Mouse (Mus musculus): ENCODE measurements at regions not wholly inside any gene's neighbourhood (a gene's known extent, or its start where the extent isn't known, plus 50 kb on each side); places are given as distances from the start of the nearest gene placed in this dataset.
"Not testable (repeated sequence)": the region's sequence is repeated elsewhere in the genome, so short reads cannot be mapped to it uniquely, and the experiment has no call there.

DNA sequence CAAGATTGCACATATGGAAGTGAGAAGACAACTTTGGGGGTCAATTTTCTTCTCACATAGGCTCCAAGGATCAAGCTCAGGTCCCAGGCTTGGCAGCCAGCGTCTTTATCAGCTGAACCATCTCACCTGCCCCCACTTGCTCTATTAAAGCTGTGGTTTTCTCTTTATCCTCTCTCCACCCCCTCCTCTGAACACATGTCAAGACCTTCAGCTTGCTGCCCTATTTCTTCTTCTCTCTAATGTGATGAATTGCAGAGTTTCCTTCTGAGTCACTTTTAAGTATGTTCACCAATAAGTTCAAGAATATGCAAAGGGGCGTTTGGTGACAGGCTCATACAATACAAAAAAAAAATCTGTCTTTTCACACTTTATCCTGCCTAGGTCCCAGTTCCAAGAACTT is 128.8 kb downstream of the Sptssa start:
- Histone ChIP-seq H3K9me3 (replicated peaks) (peaks cover 17% of the 10 kb centered on the region), H3K4me1 (ENCODE audit: insufficient read depth, low read depth, low read length) (no peaks in the 10 kb centered on the region)
- ATAC-seq (ENCODE audit: extremely low read depth, insufficient number of reproducible peaks, low FRiP score, poor library complexity, severe bottlenecking) = no peak

DNA sequence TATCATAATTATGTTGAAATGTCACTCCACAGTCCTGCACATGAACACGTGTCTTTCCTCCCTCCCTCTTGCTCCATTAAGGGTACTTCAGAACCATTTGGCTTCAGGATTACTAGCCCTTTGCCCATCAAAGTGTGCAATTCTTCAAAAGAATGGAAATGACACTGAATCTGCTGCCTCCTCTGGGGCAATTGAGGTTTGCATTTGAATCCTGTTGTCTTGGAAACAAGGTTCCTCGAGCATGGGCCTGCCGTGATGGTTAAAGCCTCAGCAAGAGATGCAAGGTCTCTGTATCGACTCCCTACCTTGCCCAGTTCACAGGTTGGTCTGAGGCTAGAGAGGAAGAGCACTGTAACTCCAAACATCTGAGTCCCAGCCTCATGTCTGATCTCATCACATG is 136.0 kb downstream of the Sptssa start:
- H3K9me3 ChIP-seq (replicated peaks) = peaks cover 8% of the 10 kb centered on the region
- no peaks in the 10 kb centered on the region for H3K4me1 ChIP-seq (ENCODE audit: insufficient read depth, low read depth, low read length)
- no peaks in the 10 kb centered on the region for H3K27me3 ChIP-seq (ENCODE audit: insufficient read depth, low read length)
- DNase-seq (ENCODE audit: low spot score) (no peak), ATAC-seq (ENCODE audit: extremely low read depth, insufficient number of reproducible peaks, low FRiP score, poor library complexity, severe bottlenecking) (no peak)
- no peaks in the 10 kb centered on the region for H3K36me3 ChIP-seq (replicated peaks)
- TF ChIP-seq TAL1 (conservative IDR thresholded peaks at IDR 0.05; ENCODE audit: low read depth, low read length) (no peak), CTCF (IDR thresholded peaks at IDR 0.05; ENCODE audit: low read depth, low read length) (no peak), GATA1 (IDR thresholded peaks at IDR 0.05; ENCODE audit: borderline replicate concordance, low read length) (no peak), POLR2AphosphoS5 (IDR thresholded peaks at IDR 0.05; ENCODE audit: insufficient replicate concordance, low read depth, low read length) (no peak), GATA2 (IDR thresholded peaks at IDR 0.05; ENCODE audit: borderline replicate concordance, low read depth, low read length) (no peak)
- no peak overlapping the region for H3K4me3 ChIP-seq (ENCODE audit: low read depth, low read length)

More for the DNA sequence above, 128.8 kb downstream of the Sptssa start:
- Histone ChIP-seq H3K4me3 (ENCODE audit: low read depth, low read length) (no peak overlapping the region), H3K36me3 (replicated peaks) (no peaks in the 10 kb centered on the region), H3K27me3 (ENCODE audit: insufficient read depth, low read length) (no peaks in the 10 kb centered on the region)
- DNase-seq (ENCODE audit: low spot score) = no peak
- TF ChIP-seq GATA1 (IDR thresholded peaks at IDR 0.05; ENCODE audit: borderline replicate concordance, low read length) (no peak), GATA2 (IDR thresholded peaks at IDR 0.05; ENCODE audit: borderline replicate concordance, low read depth, low read length) (no peak), POLR2AphosphoS5 (IDR thresholded peaks at IDR 0.05; ENCODE audit: insufficient replicate concordance, low read depth, low read length) (no peak), TAL1 (conservative IDR thresholded peaks at IDR 0.05; ENCODE audit: low read depth, low read length) (no peak), CTCF (IDR thresholded peaks at IDR 0.05; ENCODE audit: low read depth, low read length) (no peak)

DNA sequence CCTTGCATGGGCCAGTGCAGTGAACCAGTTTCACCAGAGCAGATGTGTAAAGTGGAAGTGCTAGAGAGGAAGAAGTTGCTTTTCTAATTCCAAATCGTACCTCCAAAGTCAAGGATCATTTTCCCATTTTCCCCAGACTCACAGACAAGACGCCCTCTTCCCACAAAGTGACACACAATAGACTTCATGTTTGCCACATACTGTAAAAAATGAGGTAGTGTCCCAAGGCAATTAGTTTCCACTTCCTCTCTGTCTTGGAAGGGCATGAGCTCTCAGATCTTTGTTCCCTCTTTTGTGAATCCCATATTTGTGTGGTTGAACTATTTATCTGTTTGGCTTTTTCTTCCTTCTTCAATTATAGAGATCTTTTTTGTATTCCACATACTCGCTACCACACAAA is 137.0 kb downstream of the Sptssa start:
- Histone ChIP-seq H3K9me3 (replicated peaks) (peaks cover 5% of the 10 kb centered on the region), H3K4me1 (ENCODE audit: insufficient read depth, low read depth, low read length) (no peaks in the 10 kb centered on the region), H3K36me3 (replicated peaks) (no peaks in the 10 kb centered on the region), H3K27me3 (ENCODE audit: insufficient read depth, low read length) (no peaks in the 10 kb centered on the region), H3K4me3 (ENCODE audit: low read depth, low read length) (no peak overlapping the region)
- TF ChIP-seq GATA1 (IDR thresholded peaks at IDR 0.05; ENCODE audit: borderline replicate concordance, low read length) (no peak), GATA2 (IDR thresholded peaks at IDR 0.05; ENCODE audit: borderline replicate concordance, low read depth, low read length) (no peak), CTCF (IDR thresholded peaks at IDR 0.05; ENCODE audit: low read depth, low read length) (no peak), POLR2AphosphoS5 (IDR thresholded peaks at IDR 0.05; ENCODE audit: insufficient replicate concordance, low read depth, low read length) (no peak), TAL1 (conservative IDR thresholded peaks at IDR 0.05; ENCODE audit: low read depth, low read length) (no peak)
- ATAC-seq (ENCODE audit: extremely low read depth, insufficient number of reproducible peaks, low FRiP score, poor library complexity, severe bottlenecking) = no peak
- DNase-seq (ENCODE audit: low spot score) = no peak

DNA sequence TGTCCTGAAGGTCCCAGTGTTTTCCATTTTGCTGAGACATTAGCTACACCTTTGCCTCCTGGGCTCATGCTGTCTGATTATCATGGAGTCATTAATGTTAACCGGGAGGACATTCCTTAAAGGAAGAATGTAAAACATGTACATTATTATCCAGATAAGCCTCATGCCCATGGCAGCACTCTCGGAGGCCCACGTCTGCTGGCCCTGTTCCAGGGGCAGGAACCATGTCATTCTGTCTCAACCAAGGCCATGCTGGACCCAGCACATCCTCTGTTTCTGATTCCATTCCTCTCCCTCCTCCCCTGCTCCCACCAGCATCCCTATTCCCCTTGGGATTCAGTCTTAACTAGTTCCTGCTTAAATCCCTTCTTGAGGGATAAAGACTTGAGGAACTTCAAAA is 139.1 kb downstream of the Sptssa start:
- no peaks in the 10 kb centered on the region for H3K36me3 ChIP-seq (replicated peaks)
- no peak overlapping the region for H3K4me3 ChIP-seq (ENCODE audit: low read depth, low read length)
- ATAC-seq (ENCODE audit: extremely low read depth, insufficient number of reproducible peaks, low FRiP score, poor library complexity, severe bottlenecking) (no peak), DNase-seq (ENCODE audit: low spot score) (no peak)
- TF ChIP-seq POLR2AphosphoS5 (IDR thresholded peaks at IDR 0.05; ENCODE audit: insufficient replicate concordance, low read depth, low read length) (no peak), GATA1 (IDR thresholded peaks at IDR 0.05; ENCODE audit: borderline replicate concordance, low read length) (no peak), GATA2 (IDR thresholded peaks at IDR 0.05; ENCODE audit: borderline replicate concordance, low read depth, low read length) (no peak), TAL1 (conservative IDR thresholded peaks at IDR 0.05; ENCODE audit: low read depth, low read length) (no peak), CTCF (IDR thresholded peaks at IDR 0.05; ENCODE audit: low read depth, low read length) (no peak)
- peaks cover 6% of the 10 kb centered on the region for H3K9me3 ChIP-seq (replicated peaks)
- H3K4me1 ChIP-seq (ENCODE audit: insufficient read depth, low read depth, low read length) = no peaks in the 10 kb centered on the region
- no peaks in the 10 kb centered on the region for H3K27me3 ChIP-seq (ENCODE audit: insufficient read depth, low read length)

DNA sequence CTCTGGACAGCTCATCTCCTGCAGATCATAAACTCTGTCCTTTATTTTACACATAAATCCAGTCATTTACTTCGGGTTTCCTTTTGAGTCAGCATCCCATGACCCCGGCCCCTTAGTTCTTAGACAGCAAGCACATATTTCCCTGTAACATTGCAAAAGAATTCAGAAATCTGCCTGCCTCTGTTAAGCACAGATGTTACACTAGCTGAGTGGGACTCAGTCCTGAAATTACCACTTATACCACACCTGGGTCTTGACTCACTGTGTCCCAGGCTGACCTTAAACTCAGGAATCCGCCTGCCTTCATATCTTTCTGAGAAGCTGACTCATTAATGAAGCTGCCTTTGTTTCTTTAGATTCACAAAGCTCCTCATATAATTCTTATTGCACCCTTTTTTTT is 139.9 kb downstream of the Sptssa start:
- DNase-seq (ENCODE audit: low spot score) (no peak), ATAC-seq (ENCODE audit: extremely low read depth, insufficient number of reproducible peaks, low FRiP score, poor library complexity, severe bottlenecking) (no peak)
- peaks cover 6% of the 10 kb centered on the region for H3K9me3 ChIP-seq (replicated peaks)
- no peaks in the 10 kb centered on the region for H3K4me1 ChIP-seq (ENCODE audit: insufficient read depth, low read depth, low read length)
- no peak for TF ChIP-seq GATA2 (IDR thresholded peaks at IDR 0.05; ENCODE audit: borderline replicate concordance, low read depth, low read length)
- TF ChIP-seq POLR2AphosphoS5 (IDR thresholded peaks at IDR 0.05; ENCODE audit: insufficient replicate concordance, low read depth, low read length) = no peak
- TF ChIP-seq CTCF (IDR thresholded peaks at IDR 0.05; ENCODE audit: low read depth, low read length) = no peak
- TF ChIP-seq TAL1 (conservative IDR thresholded peaks at IDR 0.05; ENCODE audit: low read depth, low read length) = no peak
- TF ChIP-seq GATA1 (IDR thresholded peaks at IDR 0.05; ENCODE audit: borderline replicate concordance, low read length) = no peak
- H3K36me3 ChIP-seq (replicated peaks) = no peaks in the 10 kb centered on the region
- no peaks in the 10 kb centered on the region for H3K27me3 ChIP-seq (ENCODE audit: insufficient read depth, low read length)
- no peak overlapping the region for H3K4me3 ChIP-seq (ENCODE audit: low read depth, low read length)

DNA sequence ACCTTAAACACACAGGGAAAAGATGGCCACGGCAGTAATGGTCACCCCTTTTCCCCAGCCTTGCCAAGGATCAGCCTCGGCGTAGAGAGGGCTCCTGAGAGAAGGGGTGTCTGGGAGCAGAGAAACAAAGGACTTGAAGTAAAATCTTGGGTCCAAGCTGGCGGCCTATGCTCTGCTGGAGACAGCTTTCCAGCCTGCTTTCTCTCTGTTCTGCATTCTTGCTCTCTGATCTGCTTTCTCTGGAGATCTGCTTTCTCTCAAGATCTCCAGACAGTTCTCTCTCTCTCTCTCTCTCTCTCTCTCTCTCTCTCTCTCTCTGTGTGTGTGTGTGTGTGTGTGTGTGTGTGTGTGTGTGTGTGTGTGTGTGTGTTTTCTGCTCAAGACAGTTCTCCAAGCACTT is 140.3 kb downstream of the Sptssa start:
- H3K36me3 ChIP-seq (replicated peaks); H3K9me3 ChIP-seq (replicated peaks); H3K27me3 ChIP-seq (ENCODE audit: insufficient read depth, low read length); ATAC-seq (ENCODE audit: extremely low read depth, insufficient number of reproducible peaks, low FRiP score, poor library complexity, severe bottlenecking); H3K4me3 ChIP-seq (ENCODE audit: low read depth, low read length); H3K4me1 ChIP-seq (ENCODE audit: insufficient read depth, low read depth, low read length); DNase-seq (ENCODE audit: low spot score): not testable (repeated sequence)

DNA sequence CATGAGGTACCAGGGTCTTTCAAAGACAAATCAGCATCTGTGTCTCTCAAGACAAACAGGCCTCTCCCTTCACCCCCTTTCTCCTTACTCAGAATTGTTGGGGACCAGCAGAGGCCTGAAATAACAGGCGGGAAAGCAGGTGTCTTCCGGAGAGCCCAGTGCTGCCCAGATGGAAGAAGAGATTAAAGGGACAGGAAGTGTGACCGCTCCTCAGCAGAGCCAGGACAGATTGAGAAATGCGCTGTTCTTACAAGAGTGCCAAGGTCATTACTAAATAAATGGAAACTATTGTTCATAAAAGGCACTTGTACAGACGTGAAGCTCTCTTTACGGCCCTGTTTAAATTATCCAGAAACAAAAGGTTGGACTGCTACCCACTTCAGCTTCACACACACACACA is 146.5 kb downstream of the Sptssa start:
- Histone ChIP-seq H3K36me3 (replicated peaks) (no peaks in the 10 kb centered on the region), H3K9me3 (replicated peaks) (peaks cover 26% of the 10 kb centered on the region), H3K4me1 (ENCODE audit: insufficient read depth, low read depth, low read length) (no peaks in the 10 kb centered on the region), H3K27me3 (ENCODE audit: insufficient read depth, low read length) (no peaks in the 10 kb centered on the region), H3K4me3 (ENCODE audit: low read depth, low read length) (no peak overlapping the region)
- TF ChIP-seq CTCF (IDR thresholded peaks at IDR 0.05; ENCODE audit: low read depth, low read length) = no peak
- no peak for TF ChIP-seq TAL1 (conservative IDR thresholded peaks at IDR 0.05; ENCODE audit: low read depth, low read length)
- TF ChIP-seq GATA1 (IDR thresholded peaks at IDR 0.05; ENCODE audit: borderline replicate concordance, low read length) = no peak
- TF ChIP-seq GATA2 (IDR thresholded peaks at IDR 0.05; ENCODE audit: borderline replicate concordance, low read depth, low read length) = no peak
- ATAC-seq (ENCODE audit: extremely low read depth, insufficient number of reproducible peaks, low FRiP score, poor library complexity, severe bottlenecking) (no peak), DNase-seq (ENCODE audit: low spot score) (no peak)

All from G1E (cell line).